Mouse (Mus musculus) cortical plate, adult 2 months (tissue): ENCODE measurements around the gene Plin5. TPM values are rescaled to one million over a fixed set of nuclear protein-coding genes. Genes with fewer than 3 reads are reported as not detected.
"Not testable (repeated sequence)": the region's sequence is repeated elsewhere in the genome, so short reads cannot be mapped to it uniquely, and the experiment has no call there.

Experiments
- H3K27ac ChIP-seq: fragments of 200-500 bp; 2 replicates; pipeline ENCODE4 v1.5.1; 2012; ENCODE audit warnings: low read length, control low read depth, inconsistent platforms; ENCODE audit not compliant: insufficient read depth
- H3K4me1 ChIP-seq: fragments of 200-500 bp; 2 replicates; pipeline ENCODE4 v1.6.1; 2011; ENCODE audit warnings: low read length; ENCODE audit not compliant: control insufficient read depth, insufficient read depth
- H3K4me3 ChIP-seq: fragments of 200-500 bp; 2 replicates; pipeline ENCODE4 v1.5.1; 2011; ENCODE audit warnings: mild to moderate bottlenecking, low read length, control low read depth; ENCODE audit not compliant: insufficient read depth
- CTCF ChIP-seq: fragments of 200-500 bp; IDR thresholded peaks from 2 replicates; pipeline ENCODE4 v1.5.1; 2011; ENCODE audit warnings: mild to moderate bottlenecking, control low read depth, low read length; ENCODE audit not compliant: insufficient read depth; ENCODE audit errors: extremely low read depth
- POLR2A ChIP-seq: fragments of 200-500 bp; IDR thresholded peaks from 2 replicates; pipeline ENCODE4 v1.6.1; 2011; ENCODE audit warnings: mild to moderate bottlenecking, low read length, control low read depth; ENCODE audit not compliant: insufficient read depth; ENCODE audit errors: extremely low read depth
- polyA plus RNA-seq: library from polyadenylated mRNA; depleted of rRNA; stranded (reverse); fragments of >200 nt; gene quantifications from 2 replicates; pipeline ENCODE4 v1.2.3, GENCODE M21; 2012

The Plin5 gene
- polyA plus RNA-seq, 1 experiment: 0.67 TPM

GRCm38 (mm10) chr17:56108334-56109044 lies 8.9 kb downstream of the Plin5 start:
- Histone ChIP-seq H3K27ac (peak overlapping the region; percentile 88), H3K4me3 (no peak overlapping the region), H3K4me1 (no peaks in the 10 kb centered on the region; the same call in 1 of the 2 replicates)
- TF ChIP-seq CTCF: no peak
- peak; percentile 57; the same call in 1 of the 2 replicates for TF ChIP-seq POLR2A

DNA sequence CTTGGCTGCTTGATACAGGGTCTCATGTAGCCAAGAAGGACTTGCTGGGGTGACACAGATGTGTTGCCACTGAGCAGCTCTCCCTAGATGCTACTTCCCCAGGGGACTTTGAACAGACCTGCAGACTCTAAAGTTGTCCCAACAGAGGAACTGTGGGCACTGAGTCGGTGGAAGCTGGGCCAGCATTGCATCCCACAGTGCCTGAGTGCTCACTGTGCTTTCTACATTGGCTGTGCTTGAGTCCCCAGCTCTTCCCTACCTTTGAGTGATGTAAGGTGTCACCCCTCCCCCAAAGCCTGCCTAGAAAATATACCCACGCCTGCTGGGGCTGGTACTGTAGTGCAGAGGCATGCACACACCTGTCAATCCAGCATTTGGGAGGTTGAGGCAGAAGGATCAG lies 9.7 kb downstream of the Plin5 start:
- Histone ChIP-seq H3K27ac (0 out of 2 replicates have a peak overlapping the region, but pooled peaks have one; percentile 13), H3K4me3 (no peak overlapping the region), H3K4me1 (no peaks in the 10 kb centered on the region; the same call in 1 of the 2 replicates)
- TF ChIP-seq CTCF (no peak), POLR2A (no peak)

DNA sequence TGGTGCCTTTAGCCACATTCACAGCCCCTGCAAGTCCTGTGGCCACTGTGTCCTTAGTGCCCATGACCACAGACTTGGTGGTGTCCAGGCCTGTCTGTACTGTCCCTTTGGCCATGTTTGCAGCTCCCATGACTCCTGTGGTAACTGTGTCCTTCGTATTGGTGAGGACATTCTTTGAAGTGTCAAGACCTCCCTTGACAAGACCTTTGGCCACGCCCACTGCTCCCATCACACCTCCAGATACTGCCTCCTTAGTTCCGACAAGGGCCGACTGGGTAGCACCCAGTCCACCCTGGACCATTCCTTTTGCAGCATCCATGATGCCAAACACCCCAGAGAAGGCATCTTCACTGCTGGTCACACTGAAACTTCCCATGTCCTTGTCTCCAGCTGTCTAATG lies 10.4 kb downstream of the Plin5 start:
- TF ChIP-seq CTCF (no peak), POLR2A (no peak)
- H3K4me1 ChIP-seq: no peaks in the 10 kb centered on the region; the same call in 1 of the 2 replicates
- H3K27ac ChIP-seq: no peak overlapping the region
- no peak overlapping the region for H3K4me3 ChIP-seq

GRCm38 (mm10) chr17:56106436-56106835 lies 11.0 kb downstream of the Plin5 start:
- not testable (repeated sequence) for H3K4me3 ChIP-seq, H3K4me1 ChIP-seq, H3K27ac ChIP-seq

- H3K27ac ChIP-seq, H3K4me1 ChIP-seq, H3K4me3 ChIP-seq: not testable (repeated sequence)
Measured at GRCm38 (mm10) chr17:56104821-56105220, 12.6 kb downstream of the Plin5 start.

GRCm38 (mm10) chr17:56103465-56104285 lies 13.7 kb downstream of the Plin5 start:
- no peak for TF ChIP-seq CTCF
- no peak for TF ChIP-seq POLR2A
- no peaks in the 10 kb centered on the region for H3K4me1 ChIP-seq
- no peak overlapping the region for H3K27ac ChIP-seq

GRCm38 (mm10) chr17:56102927-56103326 lies 14.5 kb downstream of the Plin5 start:
- no peak overlapping the region for H3K4me3 ChIP-seq
- H3K27ac ChIP-seq: no peak overlapping the region
- no peak for TF ChIP-seq CTCF
- no peak for TF ChIP-seq POLR2A
- no peaks in the 10 kb centered on the region for H3K4me1 ChIP-seq

More at GRCm38 (mm10) chr17:56103465-56104285, 13.7 kb downstream of the Plin5 start:
- no peak overlapping the region for H3K4me3 ChIP-seq

GRCm38 (mm10) chr17:56102158-56102557 lies 15.2 kb downstream of the Plin5 start:
- TF ChIP-seq CTCF (no peak), POLR2A (no peak)
- no peak overlapping the region for H3K27ac ChIP-seq
- H3K4me3 ChIP-seq: no peak overlapping the region
- H3K4me1 ChIP-seq: no peaks in the 10 kb centered on the region

GRCm38 (mm10) chr17:56100811-56101210 lies 16.6 kb downstream of the Plin5 start:
- Histone ChIP-seq H3K4me3 (no peak overlapping the region), H3K4me1 (no peaks in the 10 kb centered on the region), H3K27ac (no peak overlapping the region)
- TF ChIP-seq CTCF (no peak), POLR2A (no peak)
